Mouse (Mus musculus): Measurements from ENCODE around the gene Dgki.
A peak's percentile ranks its signal among the peaks of the same experiment; 100 is the strongest.
"Not testable (repeated sequence)": the region's sequence is repeated elsewhere in the genome, so short reads cannot be mapped to it uniquely, and the experiment has no call there.

The Dgki gene

DNA sequence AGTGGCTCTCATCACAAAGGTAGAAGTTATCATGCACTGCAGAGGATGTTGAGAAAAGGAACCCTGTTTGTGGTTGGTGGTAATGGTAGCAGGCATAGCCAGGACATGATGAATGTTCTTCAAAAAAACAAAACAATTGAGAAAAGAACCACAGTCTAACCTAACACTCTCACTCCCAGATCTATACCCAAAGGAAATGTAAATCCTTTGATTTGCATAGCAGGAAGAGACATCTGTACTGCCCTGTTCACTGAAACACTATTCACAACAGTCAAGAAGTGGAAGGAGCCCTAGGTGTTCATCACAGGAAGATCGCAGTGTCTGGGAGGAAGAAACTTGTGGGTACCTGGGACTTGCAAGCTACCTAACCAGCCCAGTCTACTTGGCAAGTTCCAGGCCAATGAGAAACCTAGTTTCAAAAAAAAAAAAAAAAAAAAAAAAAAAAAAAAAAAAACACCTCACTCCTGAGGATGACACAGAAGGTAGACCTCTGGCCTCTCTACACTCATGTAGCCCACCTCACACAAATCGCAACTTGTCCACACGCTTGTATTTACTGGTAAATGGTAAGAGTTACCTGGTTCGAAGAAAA lies 152.5 kb downstream of the Dgki start:
- DNase-seq (ENCODE audit: low spot score), result no peak

DNA sequence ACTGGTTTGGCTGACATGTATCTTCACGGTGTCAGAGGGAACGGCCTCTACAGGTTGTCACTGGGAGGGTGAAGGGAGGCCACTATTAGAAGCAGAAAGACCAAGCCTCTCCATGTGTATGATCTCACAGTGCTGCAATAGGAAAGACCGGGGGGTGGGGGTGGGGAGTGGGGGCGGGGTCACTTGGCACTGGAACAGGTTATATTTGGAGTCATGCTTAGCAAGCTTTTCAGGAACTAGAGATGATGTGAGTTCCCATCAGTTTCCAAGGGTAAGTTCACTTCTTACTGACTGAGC lies 156.2 kb downstream of the Dgki start:
- no peak for DNase-seq (ENCODE audit: low spot score)

DNA sequence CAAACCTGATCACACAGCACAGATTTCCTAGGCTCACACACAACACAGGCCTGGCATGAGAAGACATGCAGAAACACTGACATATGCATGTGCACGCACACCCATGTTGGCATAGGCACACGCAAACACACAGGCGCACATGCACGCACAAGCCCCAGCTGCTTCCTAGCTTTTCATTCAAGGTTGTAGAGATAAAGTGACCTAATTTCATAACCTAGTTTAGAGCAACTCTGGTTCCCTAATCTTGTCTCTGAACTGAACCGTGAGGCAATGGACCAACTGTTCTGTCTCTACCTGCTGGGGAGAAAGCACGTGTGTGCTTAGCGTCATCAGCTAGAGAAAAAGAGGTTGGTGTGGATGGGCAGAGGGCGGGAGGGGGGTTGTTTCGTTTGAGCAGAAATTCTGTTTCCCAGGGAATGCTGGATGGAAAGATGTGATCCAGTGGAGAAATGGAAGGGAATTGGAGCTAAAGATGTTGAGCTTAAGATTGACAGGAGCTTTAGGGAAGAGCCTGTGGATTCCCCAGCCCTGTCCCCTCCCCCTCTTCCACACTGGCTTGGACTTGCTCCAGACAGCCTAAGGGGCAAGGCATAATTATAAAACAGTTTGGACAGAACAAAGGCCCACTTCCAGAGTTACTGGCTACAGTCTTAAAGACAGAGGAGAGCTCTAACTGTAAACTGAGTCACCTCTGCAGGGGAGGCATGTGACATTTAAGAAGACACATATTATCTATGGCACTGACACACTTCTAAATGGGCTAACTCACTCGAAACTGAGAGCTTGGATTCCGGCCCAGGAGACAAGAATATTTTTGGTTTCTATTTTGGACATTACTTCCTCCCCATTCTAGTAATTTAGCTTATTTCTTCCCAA lies 156.8 kb downstream of the Dgki start:
- DNase-seq (ENCODE audit: low spot score), result peak; percentile 90

DNA sequence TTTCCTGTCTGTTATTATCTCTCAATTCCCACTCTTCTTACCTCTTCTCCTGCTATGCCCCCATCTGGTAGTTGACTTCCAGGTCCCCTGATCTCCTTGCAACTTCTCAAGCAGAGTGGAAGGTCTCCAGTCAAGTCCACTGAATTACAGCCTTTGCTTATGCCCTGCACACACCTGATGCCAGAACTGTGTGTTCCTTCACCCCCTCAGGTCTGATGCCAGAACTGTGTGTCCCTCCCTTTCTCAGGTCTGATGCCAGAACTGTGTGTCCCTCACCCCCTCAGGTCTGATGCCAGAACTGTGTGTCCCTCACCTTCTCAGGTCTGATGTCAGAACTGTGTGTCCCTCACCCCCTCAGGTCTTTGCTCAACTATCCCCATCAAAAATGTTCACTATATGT lies 161.2 kb downstream of the Dgki start:
- DNase-seq (ENCODE audit: low spot score), result no peak

DNA sequence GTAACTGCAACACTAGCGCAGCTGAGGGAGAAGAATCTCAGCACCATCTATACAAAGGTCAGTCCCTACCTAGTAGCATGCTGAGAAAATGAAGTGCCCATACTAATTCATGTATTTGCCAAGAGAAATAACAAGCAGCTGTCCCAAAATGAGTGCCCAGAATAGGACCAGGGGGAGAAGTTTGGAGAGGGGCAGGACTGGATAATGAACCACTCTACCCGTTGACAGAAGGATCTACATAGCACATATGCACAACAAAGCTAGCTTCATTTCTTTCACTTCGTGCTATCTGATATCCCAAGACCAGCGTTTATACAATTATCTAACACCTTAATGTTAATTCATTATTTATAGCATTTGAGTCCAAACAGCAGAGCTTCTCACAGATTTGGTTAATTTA lies 168.7 kb downstream of the Dgki start:
- DNase-seq (ENCODE audit: low spot score), result no peak

DNA sequence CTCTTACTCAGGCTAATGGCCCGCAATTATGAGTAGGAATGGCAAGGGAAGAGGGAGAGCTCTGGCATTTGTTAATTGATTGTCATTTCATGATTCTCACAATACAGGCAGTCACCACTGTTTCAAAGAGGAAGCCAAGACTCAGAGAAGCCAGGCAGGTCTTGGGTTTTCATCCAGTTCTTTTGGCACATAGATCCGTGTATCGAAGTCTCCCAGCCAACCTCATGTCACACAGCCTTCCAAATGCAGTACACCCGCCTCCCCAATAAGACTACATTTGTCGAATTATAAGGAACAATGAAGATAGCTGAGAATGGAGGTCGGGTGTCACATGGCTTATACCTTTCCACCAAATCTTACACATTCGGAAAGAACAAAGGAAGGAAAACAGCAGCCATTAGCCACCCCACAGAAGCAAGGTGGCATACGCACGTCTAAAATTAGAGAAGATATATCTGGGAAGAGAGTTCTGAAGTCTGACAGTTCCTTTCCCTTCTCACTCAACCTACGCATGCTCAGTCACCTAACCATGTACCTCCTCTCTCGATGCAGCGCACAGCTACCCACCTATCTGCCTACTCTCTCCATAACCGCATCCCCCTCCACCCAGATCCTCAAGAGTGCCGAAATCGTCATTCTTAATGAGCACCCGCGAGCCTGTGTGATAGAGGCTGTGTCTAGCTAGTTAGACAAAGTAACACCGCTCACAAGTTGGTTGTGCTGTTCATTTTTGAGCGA lies 179.4 kb downstream of the Dgki start:
- no peak for DNase-seq (ENCODE audit: low spot score)

DNA sequence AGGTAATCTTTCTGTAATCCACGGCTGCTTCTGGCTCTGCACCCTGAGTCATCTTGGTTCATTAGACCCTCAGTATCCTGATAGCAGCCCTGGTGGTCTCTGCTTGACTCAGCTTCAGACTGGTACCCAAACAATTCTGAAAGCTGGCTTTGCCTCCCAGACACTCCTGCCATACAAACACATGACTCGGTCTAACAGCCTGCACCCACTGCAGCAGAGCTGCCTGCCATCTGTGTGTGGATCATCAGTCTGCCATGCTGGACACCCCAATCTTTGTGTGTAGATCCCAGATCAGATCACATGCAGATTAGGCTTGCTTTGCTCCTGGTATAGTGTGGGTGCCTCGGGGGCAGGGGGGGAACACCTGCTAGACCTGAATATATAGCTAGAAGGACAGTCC lies 180.8 kb downstream of the Dgki start:
- DNase-seq (ENCODE audit: low spot score), result no peak

DNA sequence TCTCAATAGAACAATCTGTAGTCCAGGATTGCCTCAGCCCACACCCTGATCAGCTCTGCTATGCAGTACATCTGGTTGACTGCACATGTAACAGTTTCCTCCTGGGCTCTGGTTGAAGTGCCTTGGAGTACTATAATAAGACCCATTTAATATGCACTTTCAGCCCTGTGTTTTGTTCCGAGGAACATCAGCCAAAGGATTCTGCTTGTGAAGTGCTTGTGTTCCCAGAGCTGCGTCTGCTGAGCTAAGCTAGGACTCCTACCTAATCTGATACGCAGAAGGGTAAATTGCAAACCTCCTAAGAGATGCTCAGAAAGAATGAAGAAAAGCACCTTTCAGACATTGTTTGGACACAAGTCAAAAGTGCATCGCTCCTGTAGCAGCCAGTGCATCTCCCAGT lies 186.9 kb downstream of the Dgki start:
- no peak for DNase-seq (ENCODE audit: low spot score)

DNA sequence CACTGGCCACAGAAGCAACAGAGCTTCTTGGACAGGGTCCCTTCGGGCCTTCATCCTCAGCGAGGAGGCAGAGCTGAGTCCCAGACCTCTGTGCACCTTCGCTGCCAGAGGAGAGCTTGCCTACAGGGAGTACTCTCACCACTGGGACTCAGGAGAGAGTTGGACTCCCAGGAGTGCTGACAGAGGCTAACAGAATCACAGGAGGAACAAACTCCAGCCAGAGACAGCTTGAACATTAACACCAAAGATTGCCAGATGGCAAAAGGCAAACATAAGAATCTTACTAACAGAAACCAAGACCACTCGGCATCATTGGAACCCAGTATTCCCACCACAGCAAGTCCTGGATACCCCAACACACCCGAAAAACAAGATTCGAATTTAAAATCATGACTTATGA lies 193.7 kb downstream of the Dgki start:
- not testable (repeated sequence) for DNase-seq (ENCODE audit: low spot score)

DNA sequence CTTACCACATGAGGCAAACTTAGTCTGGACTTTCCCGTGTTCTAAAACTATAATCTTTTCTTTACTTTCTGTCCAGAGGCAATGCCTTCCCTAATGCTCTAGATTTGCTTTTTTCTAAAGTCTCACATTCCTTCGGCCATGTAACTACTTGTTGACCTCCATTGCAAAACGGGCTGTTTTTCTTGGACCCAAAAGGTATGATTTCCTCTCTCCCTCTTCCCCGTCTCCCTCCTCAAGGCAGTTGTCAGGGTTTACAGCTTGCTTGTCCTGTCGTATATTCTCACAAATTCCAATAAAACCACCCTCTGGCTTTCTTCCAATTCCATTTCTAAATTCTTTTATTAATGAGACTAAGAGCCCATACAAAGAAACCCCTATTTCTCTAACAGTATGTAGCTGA lies 199.6 kb downstream of the Dgki start:
- peak; percentile 15 for DNase-seq (ENCODE audit: low spot score)

DNA sequence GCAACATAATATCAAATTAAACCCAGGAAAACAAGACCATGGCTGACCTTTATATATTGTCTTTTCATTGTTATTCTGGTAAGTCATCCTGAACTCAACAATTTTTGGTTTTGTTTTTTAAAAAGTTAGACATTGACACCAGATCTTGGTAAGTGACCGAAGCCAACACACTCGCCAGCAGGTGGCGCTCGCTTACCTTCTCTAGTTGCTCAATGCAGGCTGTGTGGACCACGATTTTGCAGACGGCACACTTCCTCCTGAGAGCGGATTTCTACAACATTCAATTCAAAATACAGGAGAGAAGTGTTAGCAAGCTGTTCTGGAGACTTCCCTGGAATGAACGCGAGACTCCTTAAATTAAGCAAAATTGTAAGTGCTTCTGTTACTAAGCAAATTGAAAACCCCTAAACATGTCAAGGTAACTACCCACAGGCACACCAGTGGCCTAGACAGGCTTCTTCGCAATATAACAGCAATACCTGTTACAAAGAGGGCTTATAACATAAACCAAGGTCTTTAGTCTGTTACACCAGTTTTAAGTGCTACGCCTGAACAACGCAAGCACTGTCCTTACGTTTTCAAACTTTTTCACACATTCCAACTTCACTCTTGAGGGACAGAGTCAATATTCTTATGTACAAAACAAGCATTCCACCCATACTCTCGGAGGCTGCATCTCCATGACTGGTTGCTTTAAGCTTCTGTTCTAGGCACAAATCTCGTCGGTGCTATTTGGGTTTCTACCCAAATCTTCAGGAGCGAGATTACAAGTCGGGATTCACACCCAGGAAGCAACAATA lies 202.4 kb downstream of the Dgki start:
- DNase-seq (ENCODE audit: low spot score), result peak; percentile 97

DNA sequence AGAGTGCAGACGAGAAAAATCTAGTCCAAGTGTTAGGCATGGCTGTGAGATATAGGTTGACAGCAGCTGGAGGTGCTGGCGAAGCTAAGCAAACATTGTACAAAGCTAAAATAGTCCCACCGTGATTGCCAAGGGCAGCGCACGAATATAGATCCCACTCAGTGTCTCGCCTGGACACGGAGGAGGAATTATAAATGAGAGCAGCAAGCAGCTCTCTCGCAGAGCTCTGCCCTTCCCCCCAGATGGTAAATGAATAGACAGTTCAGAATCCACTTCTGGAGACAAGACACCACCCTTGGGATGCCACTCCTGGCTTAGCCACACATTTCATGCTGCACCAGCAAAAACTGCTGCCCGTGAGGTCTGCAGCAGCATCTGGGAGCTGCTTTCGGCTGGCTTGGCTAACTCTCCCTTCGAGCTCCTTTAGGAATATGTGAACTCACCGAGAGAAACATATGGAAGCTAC lies 203.1 kb downstream of the Dgki start:
- DNase-seq (ENCODE audit: low spot score), result no peak

DNA sequence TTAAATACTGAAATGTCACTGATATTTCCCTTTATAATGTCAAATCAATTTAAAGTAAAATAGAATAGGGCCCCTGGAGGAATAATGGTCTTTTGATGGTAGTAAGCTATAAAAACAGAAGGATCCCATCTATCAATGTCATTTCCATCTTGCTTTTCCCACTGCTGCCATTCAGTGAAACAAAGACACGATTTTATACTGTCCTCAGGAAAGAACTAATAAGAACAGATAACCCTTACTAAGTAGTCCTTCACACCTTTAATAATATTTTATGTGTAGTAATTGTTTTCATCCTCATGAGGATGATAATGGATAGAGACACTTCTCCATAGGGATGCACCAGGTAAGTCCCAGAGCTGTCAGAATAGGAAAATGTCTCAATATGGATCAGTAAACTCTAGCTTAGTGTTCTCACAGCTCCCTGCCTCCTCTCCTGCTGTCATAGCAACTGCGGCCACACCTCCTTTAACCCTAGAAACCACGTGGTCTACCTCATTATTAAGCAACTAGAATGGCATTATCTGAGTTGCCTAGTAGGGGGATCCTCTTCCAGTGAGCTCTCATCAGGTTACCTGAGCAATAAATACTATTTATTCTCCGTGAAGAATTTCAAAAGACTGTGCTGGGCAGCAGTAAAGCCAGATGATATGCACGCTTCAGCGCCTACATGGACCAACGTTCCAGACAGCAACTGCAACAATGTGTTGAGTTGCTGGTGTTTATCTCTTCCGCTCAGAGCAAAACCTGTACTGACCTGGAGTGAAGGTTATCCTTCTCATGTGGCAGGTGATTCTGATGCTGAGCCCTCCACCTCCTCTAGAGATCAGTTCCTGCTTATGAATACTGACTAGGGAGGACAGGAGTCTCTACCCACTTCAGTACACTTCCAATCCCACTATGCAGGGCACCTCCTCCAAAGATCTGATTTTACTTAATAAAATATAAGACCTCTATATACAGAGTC lies 210.6 kb downstream of the Dgki start:
- DNase-seq (ENCODE audit: low spot score), result no peak

DNA sequence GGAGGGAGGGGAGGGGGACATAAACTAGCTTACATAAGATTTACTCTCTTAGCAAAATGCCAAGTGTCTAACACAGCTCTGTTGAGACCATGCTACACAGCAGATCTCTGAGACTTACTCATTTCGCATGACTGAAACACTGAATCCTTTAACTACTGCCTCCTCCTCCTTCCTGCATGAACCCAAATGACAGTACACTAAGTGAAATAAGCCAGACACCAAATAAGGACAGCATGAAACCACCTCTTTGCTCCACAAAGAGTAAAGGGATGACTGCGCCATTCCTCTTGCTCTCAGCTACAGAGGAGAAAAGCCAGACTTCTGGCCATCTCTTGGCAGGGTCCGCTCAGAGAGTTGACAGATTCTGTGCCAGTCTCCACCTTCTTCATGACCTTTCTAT lies 217.0 kb downstream of the Dgki start:
- no peak for DNase-seq (ENCODE audit: low spot score)

DNA sequence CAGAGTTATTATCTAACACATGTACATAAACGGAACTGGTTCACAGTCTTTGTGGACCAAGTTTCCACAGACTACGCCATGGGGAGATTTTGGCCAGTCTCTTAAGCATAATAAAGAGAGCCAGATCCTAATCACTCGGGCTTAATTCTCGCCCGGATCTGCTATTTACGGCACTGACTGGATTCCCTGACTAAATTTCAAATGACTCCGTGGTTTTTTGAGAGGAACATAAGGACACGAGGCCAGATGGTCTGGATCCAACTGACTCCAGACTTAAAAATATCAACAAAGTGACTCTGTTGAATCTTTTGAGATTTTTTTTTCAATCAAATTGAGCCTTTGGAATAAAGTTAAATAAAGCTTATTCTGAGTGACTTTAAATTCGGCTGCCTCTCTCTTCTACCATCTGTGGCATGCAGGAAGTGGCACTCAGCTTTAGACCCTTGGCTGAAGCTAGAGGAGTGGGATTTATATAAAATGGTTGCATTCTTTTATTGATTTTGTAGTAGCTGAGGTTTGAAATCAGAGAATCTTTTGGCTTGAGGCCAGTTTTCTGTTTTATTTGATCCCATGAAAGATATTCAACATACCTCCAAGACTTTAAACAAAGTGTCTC lies 227.5 kb downstream of the Dgki start:
- no peak for DNase-seq (ENCODE audit: low spot score)

DNA sequence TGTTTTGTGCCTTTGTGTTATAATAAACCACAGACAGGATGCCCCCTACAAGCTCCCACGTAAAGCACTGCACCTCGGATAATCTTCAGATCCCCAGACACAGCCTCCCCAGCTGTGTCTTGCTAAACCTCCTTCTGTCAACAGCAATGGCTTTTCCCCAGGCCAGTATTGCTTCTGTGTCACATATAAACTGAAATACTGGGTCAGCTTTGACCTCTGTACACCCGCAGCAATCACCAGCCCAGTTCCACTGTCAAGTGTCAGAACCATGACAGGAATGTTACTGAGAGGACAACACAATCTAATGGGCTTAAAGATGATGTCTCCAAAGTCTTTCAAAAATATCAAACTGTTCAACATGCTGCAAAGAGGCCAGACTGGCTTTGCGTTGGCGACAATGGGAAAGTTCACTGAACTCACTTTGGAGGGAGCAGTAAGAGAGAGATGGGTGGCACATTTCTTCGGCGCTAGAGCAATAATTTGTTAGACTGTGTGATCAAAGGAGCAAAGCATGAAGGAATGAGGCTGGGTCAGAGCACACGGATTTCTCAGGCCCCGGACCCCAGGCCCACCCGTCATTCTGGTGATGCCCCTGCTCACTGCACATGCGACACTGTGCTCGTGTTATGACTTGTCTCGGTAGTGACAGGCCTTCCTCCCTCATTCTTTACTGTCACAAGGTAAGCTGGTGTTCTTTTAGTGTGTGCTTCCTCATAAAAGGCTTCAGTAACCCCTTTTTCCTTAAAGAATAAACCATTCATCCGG lies 230.0 kb downstream of the Dgki start:
- DNase-seq (ENCODE audit: low spot score), result peak; percentile 40

DNA sequence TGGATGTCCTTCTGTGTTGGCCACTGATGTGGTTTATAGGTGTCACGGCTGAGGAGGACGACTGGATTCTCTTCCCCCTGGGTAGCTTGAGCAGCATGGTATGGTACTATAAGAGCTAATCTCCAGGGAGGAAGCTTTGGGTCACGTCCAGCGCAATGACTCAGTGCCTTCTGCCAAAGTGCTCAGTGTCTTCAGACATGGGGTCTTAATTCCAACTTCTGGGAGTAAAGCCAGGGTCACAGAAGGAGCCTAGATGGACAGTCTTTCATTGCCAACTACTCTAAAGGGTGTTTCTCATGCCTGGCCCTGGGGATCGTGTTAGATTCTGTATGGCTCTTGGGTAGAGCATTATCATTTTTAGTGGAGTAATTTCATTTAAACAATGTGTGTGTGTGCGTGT lies 231.2 kb downstream of the Dgki start:
- peak; percentile 50 for DNase-seq (ENCODE audit: low spot score)

DNA sequence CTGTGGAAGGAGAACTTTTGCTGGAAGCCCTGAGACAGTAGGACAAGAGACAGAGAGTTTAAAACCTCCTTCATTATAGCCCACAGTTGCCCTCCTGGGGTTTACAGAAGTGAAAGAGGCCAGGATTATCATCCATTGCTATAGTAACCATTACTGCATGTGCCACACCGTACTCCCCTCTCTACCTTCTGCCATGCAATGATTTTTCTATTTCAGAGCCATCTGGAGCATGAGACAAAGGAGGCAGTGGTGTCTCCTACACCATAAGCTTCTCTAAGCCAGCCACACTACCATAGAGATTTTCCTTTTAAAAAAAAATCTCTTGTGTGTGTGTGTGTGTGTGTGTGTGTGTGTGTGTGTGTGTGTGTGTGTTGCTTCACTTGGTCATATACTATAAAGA lies 232.6 kb downstream of the Dgki start:
- DNase-seq (ENCODE audit: low spot score), result no peak

DNA sequence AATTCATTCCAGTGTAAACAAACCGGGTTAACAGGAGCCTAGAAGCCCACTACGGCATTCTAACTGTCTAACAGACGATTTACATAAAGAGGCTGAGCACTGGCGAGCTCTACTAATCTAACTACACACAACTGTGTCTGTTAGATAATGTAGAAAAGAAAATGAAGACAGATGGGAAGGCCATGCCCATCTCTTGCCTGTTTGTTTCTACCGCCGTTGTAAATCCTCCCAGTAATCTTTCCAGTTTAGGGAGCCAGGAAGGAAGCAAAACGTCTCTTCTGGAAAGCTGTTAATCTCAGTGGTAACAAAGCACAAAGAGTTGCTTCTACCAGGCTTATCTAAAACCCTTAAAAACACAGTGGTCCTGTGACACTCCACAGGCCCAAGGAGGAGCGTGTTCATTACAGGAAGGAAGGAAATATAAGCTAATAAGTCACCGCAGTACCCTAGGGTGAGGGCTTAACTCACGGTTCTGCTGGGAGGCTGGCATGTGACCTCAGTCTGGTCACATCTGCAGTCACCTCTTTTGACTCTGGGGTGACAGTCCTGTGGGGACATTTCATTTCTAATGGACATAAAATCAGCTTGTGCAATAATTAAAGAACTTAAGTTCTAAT lies 235.7 kb downstream of the Dgki start:
- DNase-seq (ENCODE audit: low spot score), result no peak

DNA sequence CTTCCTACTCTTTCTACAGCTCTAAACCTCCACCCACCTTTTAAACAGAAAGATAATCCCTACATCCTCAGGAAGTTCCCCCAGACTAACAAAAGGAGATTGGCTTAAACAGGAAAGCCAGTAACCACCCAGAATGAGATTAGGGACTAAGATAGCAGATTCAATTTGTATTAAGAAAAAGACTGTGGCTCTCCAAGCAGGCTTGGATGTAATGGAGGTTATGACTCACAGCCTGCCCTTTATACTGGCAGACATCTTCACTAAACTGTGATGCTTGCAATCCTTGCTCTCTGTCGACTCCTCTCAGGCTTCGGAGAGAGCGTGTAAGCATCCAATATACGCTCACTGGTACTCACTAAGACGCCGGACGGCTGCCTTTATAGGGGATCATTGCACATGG lies 236.7 kb downstream of the Dgki start:
- no peak for DNase-seq (ENCODE audit: low spot score)
